Mouse (Mus musculus) cerebellum, adult 8-10 months (tissue): ENCODE data around the gene Gm28051.

Experiments
- DNase-seq: peaks from one replicate; pipeline ENCODE4 v3.0.0; 2022

Gm28051 gene

GRCm38 (mm10) chr12:102742056-102742455 lies 15.5 kb downstream of the Gm28051 start:
- DNase-seq, result no peak

- DNase-seq, result no peak
These were observed 17.3 kb downstream of the Gm28051 start for GRCm38 (mm10) chr12:102740285-102740684.

- no peak for DNase-seq
These were observed 18.5 kb downstream of the Gm28051 start for GRCm38 (mm10) chr12:102739096-102739495.

GRCm38 (mm10) chr12:102733381-102733780 lies 24.2 kb downstream of the Gm28051 start:
- DNase-seq, result no peak

GRCm38 (mm10) chr12:102730798-102731619 lies 26.6 kb downstream of the Gm28051 start:
- no peak for DNase-seq

GRCm38 (mm10) chr12:102729855-102730797 lies 27.4 kb downstream of the Gm28051 start:
- peak; percentile 68 for DNase-seq

GRCm38 (mm10) chr12:102725761-102726175 lies 31.8 kb downstream of the Gm28051 start:
- no peak for DNase-seq

GRCm38 (mm10) chr12:102725146-102725545 lies 32.4 kb downstream of the Gm28051 start:
- no peak for DNase-seq

GRCm38 (mm10) chr12:102723861-102724260 lies 33.7 kb downstream of the Gm28051 start:
- no peak for DNase-seq

- no peak for DNase-seq
These were observed 34.6 kb downstream of the Gm28051 start for GRCm38 (mm10) chr12:102722966-102723365.

GRCm38 (mm10) chr12:102722451-102722850 lies 35.1 kb downstream of the Gm28051 start:
- no peak for DNase-seq

- no peak for DNase-seq
These were observed 37.8 kb downstream of the Gm28051 start for GRCm38 (mm10) chr12:102719552-102720315.

GRCm38 (mm10) chr12:102714654-102715395 lies 42.7 kb downstream of the Gm28051 start:
- no peak for DNase-seq

GRCm38 (mm10) chr12:102714116-102714515 lies 43.4 kb downstream of the Gm28051 start:
- no peak for DNase-seq

GRCm38 (mm10) chr12:102713153-102713865 lies 44.3 kb downstream of the Gm28051 start:
- no peak for DNase-seq

- peak; percentile 90 for DNase-seq
These were observed 46.7 kb downstream of the Gm28051 start for GRCm38 (mm10) chr12:102710851-102711375.

GRCm38 (mm10) chr12:102709896-102710295 lies 47.7 kb downstream of the Gm28051 start:
- DNase-seq, result no peak

- DNase-seq, result no peak
These were observed 49.3 kb downstream of the Gm28051 start for GRCm38 (mm10) chr12:102708220-102708619.

GRCm38 (mm10) chr12:102706833-102707463 lies 50.6 kb downstream of the Gm28051 start:
- no peak for DNase-seq

GRCm38 (mm10) chr12:102705906-102706640 lies 51.5 kb downstream of the Gm28051 start:
- no peak for DNase-seq
